Mouse (Mus musculus) stomach, embryonic 15.5 days (tissue): ENCODE data around the gene Arl6ip6. TPM values are rescaled to one million over a fixed set of nuclear protein-coding genes. Genes with fewer than 3 reads are reported as not detected.

Experiments
- ATAC-seq: fragments of 200-750 bp; cut with Nextera tagmentation; 2 replicates; pipeline ENCODE4 v1.8.0; 2017; ENCODE audit warnings: low read depth, moderate number of reproducible peaks, moderate TSS enrichment; ENCODE audit not compliant: insufficient read depth, low FRiP score
- H3K27ac ChIP-seq: fragments of 300-500 bp; sonication (generic); 2 replicates; pipeline ENCODE4 v1.5.1; 2015; ENCODE audit warnings: mild to moderate bottlenecking, inconsistent platforms
- H3K27me3 ChIP-seq: fragments of 300-500 bp; sonication (generic); replicated peaks from 2 replicates; pipeline ENCODE4 v1.6.1; 2015; ENCODE audit warnings: inconsistent platforms
- H3K36me3 ChIP-seq: fragments of 300-500 bp; sonication (generic); 2 replicates; pipeline ENCODE4 v1.6.1; 2015; ENCODE audit warnings: inconsistent platforms
- H3K4me1 ChIP-seq: fragments of 300-500 bp; sonication (generic); 2 replicates; pipeline ENCODE4 v1.6.1; 2015; ENCODE audit warnings: inconsistent platforms
- H3K4me2 ChIP-seq: fragments of 300-500 bp; sonication (generic); 2 replicates; pipeline ENCODE4 v1.6.1; 2015; ENCODE audit warnings: mild to moderate bottlenecking, inconsistent platforms
- H3K4me3 ChIP-seq: fragments of 300-500 bp; sonication (generic); replicated peaks from 2 replicates; pipeline ENCODE4 v1.5.1; 2015; ENCODE audit warnings: inconsistent platforms
- H3K9ac ChIP-seq: fragments of 300-500 bp; sonication (generic); 2 replicates; pipeline ENCODE4 v1.6.1; 2015; ENCODE audit warnings: inconsistent platforms
- H3K9me3 ChIP-seq: fragments of 300-500 bp; sonication (generic); 2 replicates; pipeline ENCODE4 v1.6.1; 2016; ENCODE audit warnings: inconsistent platforms
- WGBS: fragments of 180-500 bp; shearing (Covaris S2); methylation state at CpG from one replicate; pipeline ENCODE4 v1.1.7; 2015; 5-methylcytosine and 5-hydroxymethylcytosine counted together
- polyA plus RNA-seq: library from polyadenylated mRNA; unstranded; fragments of >200 nt; fragmentation: Nextera tagmentation; extraction: Ambion mirVana; gene quantifications from 2 replicates; pipeline ENCODE4 v1.2.1, GENCODE M21; 2015

Arl6ip6 gene
- 42.6 and 47.3 TPM in 2 replicates for polyA plus RNA-seq

DNA sequence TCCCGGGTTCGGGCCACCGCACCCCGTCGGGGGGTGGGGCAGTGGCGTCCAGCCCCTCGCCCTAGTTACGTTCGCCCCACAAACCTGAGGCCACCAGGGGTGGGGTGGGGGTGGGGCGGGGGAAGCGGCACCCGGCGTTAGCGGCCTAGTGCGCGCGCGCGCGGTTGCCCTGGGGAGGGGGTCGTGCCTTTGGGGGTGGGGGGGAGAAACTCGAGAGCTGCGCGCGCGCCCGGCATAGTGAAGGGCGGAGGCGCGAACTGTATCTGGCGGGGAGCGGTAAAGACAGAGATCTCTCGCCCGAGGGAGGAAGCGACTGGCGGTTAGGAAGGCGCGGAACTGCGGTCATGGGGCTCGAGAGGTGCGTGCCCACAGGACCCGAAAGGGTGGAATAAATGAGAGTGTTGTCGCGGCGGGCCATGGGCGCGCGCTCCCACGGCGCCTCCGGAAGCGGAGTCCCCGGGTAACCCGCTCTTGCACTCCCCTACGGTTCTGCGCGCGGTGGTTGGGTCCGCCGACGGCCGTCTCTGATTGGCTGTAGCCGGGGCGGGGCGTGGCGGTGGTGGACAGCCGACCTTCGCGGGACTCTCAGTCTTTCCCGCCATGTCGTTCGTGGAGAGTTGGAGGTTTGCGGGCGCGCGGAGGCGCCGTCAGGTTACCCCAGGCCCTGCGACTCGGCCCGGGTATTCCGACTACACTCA lies at the start of gene Arl6ip6:
Gene Arl6ip6 (plus strand): TSS at position 204 of the 698 bp plus-strand sequence.
- WGBS = under 1% methylated on average over 82 of the region's 82 CpGs
- 0 out of 2 replicates have a peak, but pooled peaks cover 9% of the 10 kb centered on the region for H3K36me3 ChIP-seq

GRCm38 (mm10) chr2:53146852-53147251 lies 44.7 kb upstream of the Arl6ip6 start:
- no peaks in the 10 kb centered on the region for H3K27me3 ChIP-seq
- no peak overlapping the region for H3K9ac ChIP-seq
- H3K9me3 ChIP-seq = no peaks in the 10 kb centered on the region
- no peak overlapping the region for H3K4me3 ChIP-seq
- H3K27ac ChIP-seq = no peak overlapping the region
- H3K4me2 ChIP-seq = no peak overlapping the region
- no peaks in the 10 kb centered on the region for H3K4me1 ChIP-seq
- no peak for ATAC-seq
- peaks cover 11% of the 10 kb centered on the region for H3K36me3 ChIP-seq

More for the DNA sequence above, at the start of gene Arl6ip6:
- ATAC-seq = peak; percentile 91
- Histone ChIP-seq H3K4me2 (peak within 1 kb of the TSS; percentile 60), H3K9ac (peak within 1 kb of the TSS; percentile 71), H3K4me3 (peak within 1 kb of the TSS; percentile 87), H3K9me3 (no peaks in the 10 kb centered on the region), H3K27me3 (no peaks in the 10 kb centered on the region), H3K27ac (peak within 1 kb of the TSS; percentile 99), H3K4me1 (peaks cover 8% of the 10 kb centered on the region; the same call in 1 of the 2 replicates)

- Histone ChIP-seq H3K27ac (no peak overlapping the region), H3K4me3 (no peak overlapping the region), H3K9me3 (no peaks in the 10 kb centered on the region), H3K9ac (no peak overlapping the region), H3K4me1 (no peaks in the 10 kb centered on the region), H3K27me3 (no peaks in the 10 kb centered on the region), H3K36me3 (peaks cover 6% of the 10 kb centered on the region; the same call in 1 of the 2 replicates), H3K4me2 (no peak overlapping the region)
- no peak for ATAC-seq
Observed at GRCm38 (mm10) chr2:53173966-53174365, 17.6 kb upstream of the Arl6ip6 start.

- Histone ChIP-seq H3K27me3 (no peaks in the 10 kb centered on the region), H3K27ac (no peak overlapping the region), H3K9ac (no peak overlapping the region), H3K4me2 (no peak overlapping the region), H3K4me3 (no peak overlapping the region), H3K36me3 (peaks cover 6% of the 10 kb centered on the region; the same call in 1 of the 2 replicates), H3K9me3 (no peaks in the 10 kb centered on the region), H3K4me1 (no peaks in the 10 kb centered on the region)
- no peak for ATAC-seq
- 80% methylated on average over 3 of the region's 3 CpGs for WGBS
Observed at GRCm38 (mm10) chr2:53178966-53179365, 12.6 kb upstream of the Arl6ip6 start.

DNA sequence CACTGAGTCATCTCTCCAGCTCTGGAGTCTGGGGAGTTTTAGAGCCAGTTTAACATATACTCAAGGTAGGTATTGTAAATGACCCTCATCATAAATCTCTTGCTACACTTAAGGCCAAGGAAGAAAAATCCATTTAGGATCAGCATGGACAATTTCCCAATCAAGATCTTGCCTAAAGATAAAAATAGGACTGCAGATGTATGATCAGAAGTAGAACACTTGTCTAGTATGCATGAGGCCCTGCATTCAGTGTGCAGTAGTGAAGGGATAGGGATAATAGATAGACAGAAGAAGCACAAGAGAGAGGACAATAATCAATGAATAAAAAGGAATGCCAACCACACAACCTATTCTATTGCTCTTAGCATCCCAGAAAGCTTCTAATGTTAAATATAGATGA lies 11.7 kb upstream of the Arl6ip6 start:
- Histone ChIP-seq H3K27ac (no peak overlapping the region), H3K36me3 (no peaks in the 10 kb centered on the region), H3K4me2 (no peak overlapping the region), H3K9ac (no peak overlapping the region), H3K27me3 (no peaks in the 10 kb centered on the region), H3K4me3 (no peak overlapping the region), H3K4me1 (no peaks in the 10 kb centered on the region), H3K9me3 (no peaks in the 10 kb centered on the region)
- no peak for ATAC-seq

- no peak for ATAC-seq
- H3K9ac ChIP-seq = no peak overlapping the region
Observed at GRCm38 (mm10) chr2:53189811-53190210, 1.7 kb upstream of the Arl6ip6 start.

GRCm38 (mm10) chr2:53190684-53191511 lies 628 bp upstream of the Arl6ip6 start, which contains the start of gene Prpf40a:
Gene Prpf40a (minus strand): TSS chr2:53191284.
- ATAC-seq = peak; percentile 95
- H3K4me2 ChIP-seq = peak within 1 kb of the TSS; percentile 60

More at GRCm38 (mm10) chr2:53189811-53190210, 1.7 kb upstream of the Arl6ip6 start:
- Histone ChIP-seq H3K36me3 (0 out of 2 replicates have a peak, but pooled peaks cover 3% of the 10 kb centered on the region), H3K4me2 (peak overlapping the region; percentile 54), H3K9me3 (no peaks in the 10 kb centered on the region), H3K4me3 (peak overlapping the region; percentile 30), H3K27me3 (no peaks in the 10 kb centered on the region), H3K4me1 (peaks cover 8% of the 10 kb centered on the region; the same call in 1 of the 2 replicates), H3K27ac (no peak overlapping the region)
- WGBS = 61% methylated on average over 3 of the region's 3 CpGs

DNA sequence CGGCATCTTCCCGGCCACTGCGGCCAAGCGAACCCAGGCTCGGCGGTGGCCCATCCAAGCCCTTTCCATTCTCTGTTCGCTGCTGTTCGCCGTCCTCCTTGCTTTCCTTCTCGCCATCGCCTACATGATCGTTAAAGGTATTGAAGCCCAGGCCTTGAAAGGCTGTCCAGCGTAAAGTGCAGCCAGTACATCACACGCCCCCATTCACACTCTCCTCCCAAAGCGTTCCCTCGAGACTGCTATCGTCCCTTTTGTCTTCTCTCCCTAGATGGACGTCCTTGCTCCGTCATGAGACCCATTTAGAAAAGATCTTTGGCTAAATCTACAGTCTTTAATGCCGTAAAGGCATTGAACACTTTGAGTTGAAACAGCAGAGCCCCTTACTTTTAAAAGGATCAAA lies 860 bp downstream of the Arl6ip6 start:
- ATAC-seq = no peak

More at GRCm38 (mm10) chr2:53190684-53191511, 628 bp upstream of the Arl6ip6 start, which contains the start of gene Prpf40a:
- peak within 1 kb of the TSS; percentile 87 for H3K4me3 ChIP-seq
- H3K36me3 ChIP-seq = 0 out of 2 replicates have a peak, but pooled peaks cover 6% of the 10 kb centered on the region
- no peaks in the 10 kb centered on the region for H3K27me3 ChIP-seq
- no peaks in the 10 kb centered on the region for H3K9me3 ChIP-seq
- H3K9ac ChIP-seq = peak within 1 kb of the TSS; percentile 71
- under 1% methylated on average over 53 of the region's 53 CpGs for WGBS
- H3K4me1 ChIP-seq = peaks cover 8% of the 10 kb centered on the region; the same call in 1 of the 2 replicates
- peak within 1 kb of the TSS; percentile 99 for H3K27ac ChIP-seq

DNA sequence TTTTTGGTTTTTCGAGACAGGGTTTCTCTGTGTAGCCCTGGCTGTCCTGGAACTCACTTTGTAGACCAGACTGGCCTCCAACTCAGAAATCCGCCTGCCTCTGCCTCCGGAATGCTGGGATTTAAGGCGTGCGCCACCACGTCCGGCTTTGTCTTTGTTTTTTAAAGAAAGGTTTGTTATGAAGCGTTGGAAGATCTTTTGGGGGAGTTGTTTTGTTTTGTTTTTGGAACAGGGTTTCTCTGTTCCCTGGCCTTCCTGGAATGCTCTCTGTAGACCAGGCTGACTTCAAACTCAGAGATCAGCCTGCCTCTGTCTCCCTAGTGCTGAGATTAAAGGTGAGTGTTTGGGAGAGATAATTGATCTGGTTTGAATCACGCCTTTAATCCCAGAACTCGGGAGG lies 4.9 kb downstream of the Arl6ip6 start:
- H3K27ac ChIP-seq = no peak overlapping the region
- no peak overlapping the region for H3K4me2 ChIP-seq
- H3K27me3 ChIP-seq = no peaks in the 10 kb centered on the region
- no peak overlapping the region for H3K4me3 ChIP-seq
- H3K9ac ChIP-seq = no peak overlapping the region
- H3K9me3 ChIP-seq = no peaks in the 10 kb centered on the region
- no peak for ATAC-seq
- peaks cover 6% of the 10 kb centered on the region; the same call in 1 of the 2 replicates for H3K36me3 ChIP-seq
- WGBS = 95% methylated on average over 10 of the region's 10 CpGs
- H3K4me1 ChIP-seq = 0 out of 2 replicates have a peak, but pooled peaks cover 3% of the 10 kb centered on the region

More for the DNA sequence above, 860 bp downstream of the Arl6ip6 start:
- under 1% methylated on average over 20 of the region's 20 CpGs for WGBS
- peak overlapping the region; percentile 63 for H3K9ac ChIP-seq
- H3K36me3 ChIP-seq = 0 out of 2 replicates have a peak, but pooled peaks cover 9% of the 10 kb centered on the region
- no peaks in the 10 kb centered on the region for H3K27me3 ChIP-seq
- H3K4me2 ChIP-seq = peak overlapping the region; percentile 60
- H3K27ac ChIP-seq = peak overlapping the region; percentile 99
- H3K4me1 ChIP-seq = peaks cover 8% of the 10 kb centered on the region; the same call in 1 of the 2 replicates
- H3K4me3 ChIP-seq = peak overlapping the region; percentile 87
- no peaks in the 10 kb centered on the region for H3K9me3 ChIP-seq

- ATAC-seq = no peak
- no peak overlapping the region for H3K4me2 ChIP-seq
- WGBS = 87% methylated on average over 1 of the region's 1 CpGs
Observed at GRCm38 (mm10) chr2:53199203-53199602, 7.7 kb downstream of the Arl6ip6 start.

DNA sequence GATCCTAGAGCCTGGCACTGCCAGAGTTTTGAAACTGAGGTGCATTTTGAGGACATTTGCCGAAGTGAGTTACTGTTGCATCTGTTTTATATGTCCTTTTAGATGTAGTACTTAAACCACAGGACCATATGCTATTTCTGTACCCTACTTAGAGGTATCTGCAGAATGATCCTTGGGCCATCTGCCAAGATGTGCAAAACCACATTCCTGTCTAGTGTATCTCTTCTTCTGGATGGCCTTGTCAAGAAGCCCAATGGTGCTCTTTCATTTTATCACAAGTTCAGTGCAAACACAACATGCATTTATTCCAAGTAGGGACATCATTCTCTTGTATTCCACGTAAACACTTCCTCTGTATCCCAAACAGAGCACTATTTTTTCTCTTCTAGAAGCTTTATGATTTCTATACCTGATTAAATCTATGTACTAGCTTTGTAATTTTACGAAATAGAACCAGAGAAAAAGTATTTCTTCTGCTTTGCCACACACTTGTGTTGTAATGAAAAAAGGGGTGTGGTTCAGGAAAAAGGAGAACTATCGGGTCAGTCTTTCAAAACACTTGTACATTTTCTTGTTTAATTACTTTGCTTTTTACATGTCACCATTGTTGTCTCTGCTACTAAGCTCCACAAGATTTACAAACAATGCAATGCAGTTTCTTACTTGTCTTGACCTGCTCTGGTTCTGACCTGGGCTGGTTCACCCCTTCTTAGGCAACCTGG lies 8.8 kb downstream of the Arl6ip6 start:
- WGBS = 87% methylated on average over 4 of the region's 4 CpGs
- H3K9me3 ChIP-seq = no peaks in the 10 kb centered on the region
- no peaks in the 10 kb centered on the region for H3K4me1 ChIP-seq
- H3K36me3 ChIP-seq = peaks cover 3% of the 10 kb centered on the region; the same call in 1 of the 2 replicates
- ATAC-seq = no peak
- H3K9ac ChIP-seq = no peak overlapping the region
- no peak overlapping the region for H3K4me2 ChIP-seq
- no peak overlapping the region for H3K4me3 ChIP-seq
- no peaks in the 10 kb centered on the region for H3K27me3 ChIP-seq
- H3K27ac ChIP-seq = no peak overlapping the region

More at GRCm38 (mm10) chr2:53199203-53199602, 7.7 kb downstream of the Arl6ip6 start:
- Histone ChIP-seq H3K4me1 (no peaks in the 10 kb centered on the region), H3K27ac (no peak overlapping the region), H3K9me3 (no peaks in the 10 kb centered on the region), H3K9ac (no peak overlapping the region), H3K4me3 (no peak overlapping the region), H3K27me3 (no peaks in the 10 kb centered on the region), H3K36me3 (peaks cover 6% of the 10 kb centered on the region; the same call in 1 of the 2 replicates)
